Mouse (Mus musculus) midbrain, postnatal 0 days (tissue): ENCODE data around the gene Gabbr2. TPM values are rescaled to one million over a fixed set of nuclear protein-coding genes. Genes with fewer than 3 reads are reported as not detected.

Experiments used
- ATAC-seq: fragments of 200-750 bp; cut with Nextera tagmentation; 2 replicates; pipeline ENCODE4 v1.8.0; 2017; ENCODE audit warnings: moderate number of reproducible peaks, mild to moderate bottlenecking, moderate TSS enrichment, moderate library complexity; ENCODE audit not compliant: low FRiP score
- DNase-seq: peaks from one replicate; pipeline ENCODE4 v3.0.0-alpha.2; 2015; ENCODE audit warnings: low spot score
- H3K27ac ChIP-seq: fragments of 300-500 bp; sonication (generic); 2 replicates; pipeline ENCODE4 v1.5.1; 2014; ENCODE audit warnings: low read depth, mild to moderate bottlenecking, low read length, mixed read lengths
- H3K27me3 ChIP-seq: fragments of 300-500 bp; sonication (generic); 2 replicates; pipeline ENCODE4 v1.6.1; 2014; ENCODE audit warnings: low read length, control low read depth, mixed read lengths; ENCODE audit not compliant: insufficient read depth
- H3K36me3 ChIP-seq: fragments of 300-500 bp; sonication (generic); 2 replicates; pipeline ENCODE4 v1.6.1; 2014; ENCODE audit warnings: low read length, control low read depth, mixed read lengths; ENCODE audit not compliant: insufficient read depth
- H3K4me1 ChIP-seq: fragments of 300-500 bp; sonication (generic); 2 replicates; pipeline ENCODE4 v1.6.1; 2014; ENCODE audit warnings: mild to moderate bottlenecking, control low read depth, antibody characterized with exemption, low read length, mixed read lengths; ENCODE audit not compliant: insufficient read depth
- H3K4me2 ChIP-seq: fragments of 300-500 bp; sonication (generic); 2 replicates; pipeline ENCODE4 v1.6.1; 2014; ENCODE audit warnings: low read depth, mild to moderate bottlenecking, low read length, mixed read lengths; ENCODE audit not compliant: poor library complexity, severe bottlenecking
- H3K4me3 ChIP-seq: fragments of 300-500 bp; sonication (generic); 2 replicates; pipeline ENCODE4 v1.5.1; 2014; ENCODE audit warnings: low read depth, mild to moderate bottlenecking, low read length, moderate library complexity
- H3K9ac ChIP-seq: fragments of 300-500 bp; sonication (generic); replicated peaks from 2 replicates; pipeline ENCODE4 v1.6.1; 2014; ENCODE audit warnings: mild to moderate bottlenecking, low read length, moderate library complexity, mixed read lengths; ENCODE audit not compliant: poor library complexity, severe bottlenecking
- H3K9me3 ChIP-seq: fragments of 300-500 bp; sonication (generic); 2 replicates; pipeline ENCODE4 v1.6.1; 2016; ENCODE audit warnings: low read length, control low read depth
- CTCF ChIP-seq: IDR thresholded peaks from 2 replicates; pipeline ENCODE4 v1.5.1; 2016; ENCODE audit warnings: antibody characterized with exemption, mild to moderate bottlenecking
- WGBS: fragments of 180-500 bp; shearing (Covaris S2); extraction: QIAGEN DNeasy Blood & Tissue Kit; methylation state at CpG from one replicate; pipeline ENCODE4 v1.1.7; 2014; 5-methylcytosine and 5-hydroxymethylcytosine counted together
- polyA plus RNA-seq: library from polyadenylated mRNA; unstranded; fragments of >200 nt; fragmentation: Nextera tagmentation; extraction: Ambion mirVana; gene quantifications from 2 replicates; pipeline ENCODE4 v1.2.1, GENCODE M21; 2015
- total RNA-seq: library from RNA; depleted of rRNA; stranded (reverse); fragments of >200 nt; gene quantifications from 2 replicates; pipeline ENCODE4 v1.2.3, GENCODE M21; 2014

The Gabbr2 gene
- total and polyA plus RNA-seq, 2 experiments from 2014 or later: 20.5 to 123 TPM

DNA sequence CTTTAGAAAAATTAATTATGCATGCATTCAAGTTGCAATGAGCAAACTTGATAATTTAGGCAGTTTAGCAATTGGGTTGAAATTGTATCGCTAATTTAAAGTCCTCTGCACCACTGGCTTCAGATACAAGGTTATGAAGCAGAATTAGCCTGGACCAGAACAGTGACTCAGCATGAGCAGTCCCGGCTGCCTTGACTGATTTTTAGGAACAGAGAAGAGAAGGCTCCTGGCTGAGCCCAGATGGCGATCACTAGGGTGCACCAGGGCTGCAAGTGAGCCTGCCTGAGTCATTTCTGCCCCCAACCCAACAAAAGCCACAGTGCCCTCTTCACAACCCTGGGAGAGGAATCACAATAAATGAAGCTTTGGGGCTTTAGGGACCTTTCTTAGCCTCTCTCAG, 63.6 kb downstream of the Gabbr2 start:
- Histone ChIP-seq H3K27ac (no peak overlapping the region), H3K4me3 (no peak overlapping the region), H3K4me2 (no peak overlapping the region), H3K9me3 (no peaks in the 10 kb centered on the region), H3K4me1 (peaks cover 4% of the 10 kb centered on the region; the same call in 1 of the 2 replicates), H3K9ac (no peak overlapping the region), H3K27me3 (no peaks in the 10 kb centered on the region), H3K36me3 (no peaks in the 10 kb centered on the region)
- 35% methylated on average over 3 of the region's 3 CpGs for WGBS
- TF ChIP-seq CTCF: no peak
- ATAC-seq: no peak
- no peak for DNase-seq

DNA sequence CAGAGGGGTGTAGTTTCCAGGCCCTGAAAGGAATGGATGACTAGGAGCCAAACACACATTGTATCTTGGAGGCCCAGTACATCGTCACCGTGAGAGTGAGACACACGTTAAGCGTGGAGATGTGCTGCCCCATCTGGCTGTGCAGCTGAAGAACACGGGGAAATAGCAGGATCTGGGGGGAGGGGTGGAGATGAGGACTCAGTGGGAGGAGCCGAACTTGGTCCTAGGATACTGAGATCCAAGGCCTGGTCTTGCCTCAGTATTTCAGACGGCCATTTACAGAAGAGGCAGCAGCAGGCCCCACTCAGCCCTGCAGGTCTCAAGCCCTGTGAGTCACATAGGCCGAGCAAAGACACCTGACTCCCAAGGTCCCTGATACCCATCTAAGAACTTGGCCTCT, 72.5 kb downstream of the Gabbr2 start:
- ATAC-seq: peak; percentile 83
- DNase-seq: peak; percentile 82
- Histone ChIP-seq H3K4me3 (no peak overlapping the region), H3K27me3 (no peaks in the 10 kb centered on the region), H3K9me3 (no peaks in the 10 kb centered on the region), H3K4me2 (no peak overlapping the region), H3K9ac (no peak overlapping the region), H3K4me1 (peaks cover 12% of the 10 kb centered on the region; the same call in 1 of the 2 replicates), H3K36me3 (no peaks in the 10 kb centered on the region), H3K27ac (no peak overlapping the region)
- TF ChIP-seq CTCF: peak; percentile 75
- WGBS: 41% methylated on average over 8 of the region's 8 CpGs

DNA sequence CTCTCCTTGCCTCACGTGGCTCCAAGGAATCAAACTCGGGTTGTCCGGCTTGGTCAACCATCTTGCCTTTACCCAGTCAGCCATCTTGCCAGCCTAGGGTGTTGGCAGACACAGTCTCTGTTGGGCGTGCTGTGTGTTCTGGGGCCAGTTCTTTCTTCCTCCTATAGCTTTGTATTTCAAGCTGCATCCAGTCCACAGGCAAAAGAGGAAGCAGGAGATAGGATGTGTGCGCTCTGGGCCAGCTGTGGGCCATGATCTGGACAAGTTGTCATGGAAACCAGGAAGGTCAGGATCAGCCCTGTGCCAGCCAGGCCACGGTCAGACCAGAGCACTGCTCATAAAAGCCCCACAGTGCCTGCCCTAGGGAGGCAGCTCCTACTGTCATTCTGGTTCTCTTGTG, 74.9 kb downstream of the Gabbr2 start:
- H3K4me2 ChIP-seq: no peak overlapping the region
- 76% methylated on average over 6 of the region's 6 CpGs for WGBS
- ATAC-seq (no peak), DNase-seq (no peak)
- no peaks in the 10 kb centered on the region for H3K36me3 ChIP-seq
- no peak overlapping the region for H3K4me3 ChIP-seq
- H3K4me1 ChIP-seq: peaks cover 12% of the 10 kb centered on the region; the same call in 1 of the 2 replicates
- no peak overlapping the region for H3K9ac ChIP-seq
- H3K27ac ChIP-seq: no peak overlapping the region
- no peaks in the 10 kb centered on the region for H3K9me3 ChIP-seq
- H3K27me3 ChIP-seq: no peaks in the 10 kb centered on the region
- no peak for TF ChIP-seq CTCF

DNA sequence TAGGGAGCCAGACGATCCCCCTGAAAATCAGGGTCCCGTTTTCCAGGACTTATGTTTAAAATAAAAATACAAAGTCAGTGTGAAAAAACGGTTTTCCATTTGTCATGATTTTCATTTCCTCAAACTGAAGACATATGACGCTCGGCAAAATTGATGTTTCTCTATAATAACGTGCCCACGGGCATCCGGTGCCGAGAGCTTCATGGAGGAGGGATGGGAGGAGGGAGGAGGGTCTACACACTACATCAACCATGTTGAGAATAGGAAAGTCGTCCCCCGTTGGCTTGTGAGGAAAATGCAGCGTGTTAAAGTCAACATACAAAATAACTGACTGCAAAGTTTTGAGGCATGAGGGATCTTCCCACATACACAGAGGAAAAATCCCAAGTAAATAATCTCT, 75.7 kb downstream of the Gabbr2 start:
- no peak overlapping the region for H3K4me3 ChIP-seq
- no peak overlapping the region for H3K4me2 ChIP-seq
- no peak overlapping the region for H3K27ac ChIP-seq
- peaks cover 12% of the 10 kb centered on the region; the same call in 1 of the 2 replicates for H3K4me1 ChIP-seq
- no peak overlapping the region for H3K9ac ChIP-seq
- 78% methylated on average over 12 of the region's 12 CpGs for WGBS
- DNase-seq (no peak), ATAC-seq (no peak)
- no peaks in the 10 kb centered on the region for H3K36me3 ChIP-seq
- H3K27me3 ChIP-seq: no peaks in the 10 kb centered on the region
- TF ChIP-seq CTCF: no peak
- no peaks in the 10 kb centered on the region for H3K9me3 ChIP-seq

DNA sequence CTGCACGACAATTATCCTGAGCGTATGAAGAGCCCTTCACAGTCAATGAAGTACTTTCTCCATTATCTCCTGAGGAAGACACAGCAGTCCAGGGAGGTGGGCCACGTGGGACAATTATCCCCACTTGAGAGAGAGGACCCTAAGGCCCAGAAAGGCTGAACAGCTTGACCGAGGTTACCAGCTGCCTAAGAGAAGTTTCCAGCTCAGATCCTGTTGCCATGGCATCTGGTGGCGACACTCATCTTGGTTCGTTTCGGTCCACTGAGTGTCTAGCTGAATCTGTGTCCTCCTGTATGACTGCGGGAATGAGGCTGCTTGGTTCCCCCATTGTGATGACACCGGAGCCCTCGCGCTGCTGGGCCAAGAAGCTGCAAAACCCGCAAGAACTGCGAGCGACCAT, 76.2 kb downstream of the Gabbr2 start:
- WGBS: 57% methylated on average over 14 of the region's 14 CpGs
- peak; percentile 56 for DNase-seq
- no peak overlapping the region for H3K27ac ChIP-seq

DNA sequence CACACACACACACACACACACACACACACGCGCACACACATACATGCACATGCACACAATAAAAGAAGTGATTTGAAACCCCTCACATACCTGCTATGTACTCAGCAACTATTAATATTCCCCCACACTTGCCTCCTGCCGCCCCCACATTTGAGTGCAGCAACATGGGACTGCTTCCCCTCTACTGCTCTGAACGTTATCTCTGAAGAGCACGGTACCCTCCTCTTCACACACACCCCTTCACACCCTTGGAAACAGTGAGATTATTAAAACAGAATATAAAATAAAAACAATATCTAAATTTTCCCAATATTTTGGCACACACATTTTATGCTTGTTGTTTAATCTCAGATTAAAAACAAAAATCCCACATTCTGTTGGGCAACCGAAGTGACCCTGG, 77.1 kb downstream of the Gabbr2 start:
- H3K4me3 ChIP-seq: no peak overlapping the region
- H3K4me1 ChIP-seq: peaks cover 7% of the 10 kb centered on the region; the same call in 1 of the 2 replicates
- no peak overlapping the region for H3K27ac ChIP-seq
- no peak overlapping the region for H3K4me2 ChIP-seq
- no peaks in the 10 kb centered on the region for H3K27me3 ChIP-seq
- DNase-seq: no peak
- no peaks in the 10 kb centered on the region for H3K36me3 ChIP-seq
- H3K9ac ChIP-seq: no peak overlapping the region
- no peak for ATAC-seq
- TF ChIP-seq CTCF: no peak
- 93% methylated on average over 6 of the region's 6 CpGs for WGBS
- H3K9me3 ChIP-seq: no peaks in the 10 kb centered on the region

More for the DNA sequence above, 76.2 kb downstream of the Gabbr2 start:
- Histone ChIP-seq H3K4me2 (no peak overlapping the region), H3K4me3 (no peak overlapping the region), H3K9me3 (no peaks in the 10 kb centered on the region), H3K4me1 (peaks cover 12% of the 10 kb centered on the region; the same call in 1 of the 2 replicates), H3K36me3 (no peaks in the 10 kb centered on the region), H3K27me3 (no peaks in the 10 kb centered on the region), H3K9ac (no peak overlapping the region)
- ATAC-seq: no peak
- no peak for TF ChIP-seq CTCF
